Mouse (Mus musculus): ENCODE measurements around the gene Cyb5b. TPM values are rescaled to one million over a fixed set of nuclear protein-coding genes. Genes with fewer than 3 reads are reported as not detected.

Gene Cyb5b
- polyA plus RNA-seq, 1 experiment, result 0.57 TPM

DNA sequence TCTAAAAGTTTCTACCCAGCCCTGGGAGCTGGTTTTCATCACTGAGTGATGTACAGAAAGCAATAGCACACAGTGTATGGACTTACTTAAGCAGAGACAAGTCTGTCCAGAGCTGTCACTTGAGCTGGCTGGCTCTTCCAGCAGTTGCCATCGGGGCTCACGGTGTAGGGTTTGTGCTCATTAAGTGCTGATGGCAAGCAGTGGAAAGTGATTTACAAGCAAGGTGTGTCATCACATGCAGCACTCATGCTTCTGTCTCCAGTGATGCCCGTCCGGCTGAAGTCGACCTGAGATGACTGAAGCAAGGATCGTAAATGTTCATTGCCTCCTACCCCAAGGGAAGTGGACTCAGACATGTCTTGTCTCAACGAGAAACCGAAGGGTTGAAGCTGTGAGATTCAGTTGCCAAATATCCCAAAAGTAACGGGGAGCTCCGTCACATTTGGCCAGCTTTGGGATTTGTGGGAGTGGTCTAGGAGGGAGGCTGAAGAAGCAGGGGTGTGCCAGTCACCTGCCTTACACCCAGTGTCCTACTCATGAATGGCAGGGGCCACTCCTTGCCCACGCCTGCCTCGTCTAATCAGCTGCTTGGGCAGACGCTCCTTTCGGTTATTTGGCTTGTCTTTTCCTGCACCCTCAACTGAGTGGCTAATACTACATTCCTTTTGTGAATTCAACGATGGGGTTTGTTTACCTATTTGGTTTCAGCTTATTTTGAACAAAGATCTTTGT lies 36.4 kb downstream of the Cyb5b start:
- H3K27me3 ChIP-seq (ENCODE audit: control insufficient read depth), result no peaks in the 10 kb centered on the region
- peaks cover 29% of the 10 kb centered on the region for H3K36me3 ChIP-seq (ENCODE audit: control insufficient read depth)
- TF ChIP-seq TAL1 (IDR thresholded peaks at IDR 0.05; ENCODE audit: low read length), result no peak
- TF ChIP-seq GATA1 (IDR thresholded peaks at IDR 0.05; ENCODE audit: low read length), result no peak
- no peaks in the 10 kb centered on the region for H3K9me3 ChIP-seq (ENCODE audit: control insufficient read depth, low read length)
- no peak overlapping the region for H3K4me3 ChIP-seq (replicated peaks)
- H3K4me1 ChIP-seq (ENCODE audit: control insufficient read depth), result no peaks in the 10 kb centered on the region

DNA sequence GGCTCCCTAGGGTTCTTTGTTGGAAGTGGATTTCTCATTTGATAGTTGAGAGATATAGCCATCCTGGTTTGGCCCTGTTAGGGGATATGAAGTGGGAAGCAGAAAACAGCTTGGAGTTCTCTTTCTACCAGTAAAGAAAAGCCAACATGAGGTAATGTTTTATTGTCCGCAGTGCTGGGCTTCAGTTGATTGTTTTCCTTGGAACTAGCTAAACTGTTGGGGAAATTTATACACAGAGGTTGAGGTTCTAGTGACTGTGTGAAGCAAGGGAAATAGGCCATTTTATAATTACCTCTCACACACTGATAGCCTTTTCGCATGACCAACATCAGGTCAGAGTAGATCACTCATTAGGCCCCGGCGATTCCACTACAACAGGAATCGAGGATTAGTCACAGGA lies 37.2 kb downstream of the Cyb5b start:
- no peaks in the 10 kb centered on the region for H3K9me3 ChIP-seq (ENCODE audit: control insufficient read depth, low read length)
- no peaks in the 10 kb centered on the region for H3K4me1 ChIP-seq (ENCODE audit: control insufficient read depth)
- H3K27me3 ChIP-seq (ENCODE audit: control insufficient read depth), result no peaks in the 10 kb centered on the region
- H3K36me3 ChIP-seq (ENCODE audit: control insufficient read depth), result peaks cover 24% of the 10 kb centered on the region
- no peak overlapping the region for H3K4me3 ChIP-seq (replicated peaks)
- no peak for TF ChIP-seq TAL1 (IDR thresholded peaks at IDR 0.05; ENCODE audit: low read length)
- TF ChIP-seq GATA1 (IDR thresholded peaks at IDR 0.05; ENCODE audit: low read length), result no peak

GRCm38 (mm10) chr8:107192631-107193030 lies 42.2 kb downstream of the Cyb5b start:
- Histone ChIP-seq H3K4me1 (ENCODE audit: control insufficient read depth) (peaks cover 1% of the 10 kb centered on the region; the same call in 1 of the 2 replicates), H3K4me3 (replicated peaks) (no peak overlapping the region), H3K9me3 (ENCODE audit: control insufficient read depth, low read length) (no peaks in the 10 kb centered on the region), H3K27me3 (ENCODE audit: control insufficient read depth) (no peaks in the 10 kb centered on the region), H3K36me3 (ENCODE audit: control insufficient read depth) (no peaks in the 10 kb centered on the region)
- no peak for TF ChIP-seq TAL1 (IDR thresholded peaks at IDR 0.05; ENCODE audit: low read length)
- TF ChIP-seq GATA1 (IDR thresholded peaks at IDR 0.05; ENCODE audit: low read length), result no peak

- TF ChIP-seq GATA1 (IDR thresholded peaks at IDR 0.05; ENCODE audit: low read length), result no peak
- no peak for TF ChIP-seq TAL1 (IDR thresholded peaks at IDR 0.05; ENCODE audit: low read length)
- Histone ChIP-seq H3K9me3 (ENCODE audit: control insufficient read depth, low read length) (no peaks in the 10 kb centered on the region), H3K27me3 (ENCODE audit: control insufficient read depth) (no peaks in the 10 kb centered on the region), H3K4me1 (ENCODE audit: control insufficient read depth) (peaks cover 1% of the 10 kb centered on the region; the same call in 1 of the 2 replicates), H3K36me3 (ENCODE audit: control insufficient read depth) (no peaks in the 10 kb centered on the region), H3K4me3 (replicated peaks) (no peak overlapping the region)
Observed at GRCm38 (mm10) chr8:107193331-107193730, 42.9 kb downstream of the Cyb5b start.

GRCm38 (mm10) chr8:107194786-107195451 lies 44.5 kb downstream of the Cyb5b start:
- H3K4me3 ChIP-seq (replicated peaks), result no peak overlapping the region
- peaks cover 1% of the 10 kb centered on the region; the same call in 1 of the 2 replicates for H3K4me1 ChIP-seq (ENCODE audit: control insufficient read depth)
- H3K36me3 ChIP-seq (ENCODE audit: control insufficient read depth), result no peaks in the 10 kb centered on the region
- no peaks in the 10 kb centered on the region for H3K9me3 ChIP-seq (ENCODE audit: control insufficient read depth, low read length)
- no peak for TF ChIP-seq GATA1 (IDR thresholded peaks at IDR 0.05; ENCODE audit: low read length)
- TF ChIP-seq TAL1 (IDR thresholded peaks at IDR 0.05; ENCODE audit: low read length), result no peak
- no peaks in the 10 kb centered on the region for H3K27me3 ChIP-seq (ENCODE audit: control insufficient read depth)

DNA sequence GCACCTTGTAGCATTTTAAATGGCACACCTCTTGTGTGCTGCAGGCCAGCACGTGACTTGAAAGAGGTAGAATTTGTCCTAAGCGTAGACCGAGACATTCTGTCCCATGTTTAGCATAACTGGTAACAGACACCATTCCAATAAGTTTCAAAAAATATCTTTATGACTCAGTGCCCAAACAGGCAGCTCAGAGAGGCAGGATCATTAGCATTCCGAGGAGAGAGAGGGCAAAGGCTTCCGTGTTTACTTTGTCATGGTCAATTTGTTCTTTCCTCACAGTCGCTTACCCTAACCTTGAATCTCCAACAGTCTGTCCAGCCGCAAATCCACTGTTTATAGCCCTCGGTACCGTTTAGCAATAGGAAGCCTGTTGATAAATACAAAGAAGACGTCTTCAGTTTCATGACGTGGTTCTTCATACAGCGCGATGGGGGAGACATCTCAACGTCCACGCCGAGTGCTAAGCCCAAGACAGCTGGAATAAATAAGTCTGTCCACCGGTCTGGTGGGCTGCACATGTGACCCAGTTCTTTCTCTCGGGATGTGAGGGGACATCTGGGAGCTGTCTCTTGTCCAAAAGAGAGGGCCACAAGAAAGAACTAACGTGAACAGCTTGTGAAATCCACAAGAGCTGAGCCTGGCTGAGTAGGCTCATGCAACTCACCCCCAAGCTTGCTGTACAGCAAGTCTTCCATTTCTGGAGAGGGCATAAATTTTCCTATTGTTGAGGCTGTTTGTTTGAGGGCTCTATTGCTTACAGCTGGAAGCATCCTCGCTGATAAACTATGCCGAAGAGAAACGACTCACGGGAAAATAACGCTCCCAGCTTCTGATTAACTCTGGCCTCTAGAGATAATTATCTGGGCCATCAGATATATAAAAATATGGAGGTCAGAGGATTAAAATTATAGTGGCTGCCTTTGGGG lies 47.7 kb downstream of the Cyb5b start:
- no peaks in the 10 kb centered on the region for H3K4me1 ChIP-seq (ENCODE audit: control insufficient read depth)
- no peaks in the 10 kb centered on the region for H3K9me3 ChIP-seq (ENCODE audit: control insufficient read depth, low read length)
- H3K27me3 ChIP-seq (ENCODE audit: control insufficient read depth), result no peaks in the 10 kb centered on the region
- no peak overlapping the region for H3K4me3 ChIP-seq (replicated peaks)
- TF ChIP-seq GATA1 (IDR thresholded peaks at IDR 0.05; ENCODE audit: low read length) (no peak), TAL1 (IDR thresholded peaks at IDR 0.05; ENCODE audit: low read length) (no peak)
- no peaks in the 10 kb centered on the region for H3K36me3 ChIP-seq (ENCODE audit: control insufficient read depth)

DNA sequence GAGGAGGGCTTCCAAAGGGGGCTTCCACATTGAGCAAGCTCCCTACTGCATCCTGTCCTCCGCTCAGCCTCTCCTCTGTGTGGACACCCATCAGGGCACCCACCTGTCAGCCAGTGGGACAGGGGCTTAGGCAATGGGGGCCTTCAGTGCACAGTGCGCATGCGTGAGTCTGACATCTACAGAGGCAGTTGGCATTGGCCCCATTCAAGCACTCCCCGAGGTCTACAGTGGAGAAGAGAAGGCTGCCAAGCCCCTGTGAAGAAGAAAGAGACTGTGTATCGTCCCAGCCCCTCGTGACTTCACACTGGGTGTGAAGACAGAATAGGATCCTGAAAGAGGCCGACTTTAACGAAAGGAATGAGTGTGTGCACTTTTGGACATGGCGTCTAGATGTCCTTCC lies 54.7 kb downstream of the Cyb5b start:
- Histone ChIP-seq H3K27me3 (ENCODE audit: control insufficient read depth) (no peaks in the 10 kb centered on the region), H3K4me1 (ENCODE audit: control insufficient read depth) (no peaks in the 10 kb centered on the region), H3K4me3 (replicated peaks) (no peak overlapping the region), H3K9me3 (ENCODE audit: control insufficient read depth, low read length) (no peaks in the 10 kb centered on the region), H3K36me3 (ENCODE audit: control insufficient read depth) (no peaks in the 10 kb centered on the region)
- TF ChIP-seq GATA1 (IDR thresholded peaks at IDR 0.05; ENCODE audit: low read length) (no peak), TAL1 (IDR thresholded peaks at IDR 0.05; ENCODE audit: low read length) (no peak)

DNA sequence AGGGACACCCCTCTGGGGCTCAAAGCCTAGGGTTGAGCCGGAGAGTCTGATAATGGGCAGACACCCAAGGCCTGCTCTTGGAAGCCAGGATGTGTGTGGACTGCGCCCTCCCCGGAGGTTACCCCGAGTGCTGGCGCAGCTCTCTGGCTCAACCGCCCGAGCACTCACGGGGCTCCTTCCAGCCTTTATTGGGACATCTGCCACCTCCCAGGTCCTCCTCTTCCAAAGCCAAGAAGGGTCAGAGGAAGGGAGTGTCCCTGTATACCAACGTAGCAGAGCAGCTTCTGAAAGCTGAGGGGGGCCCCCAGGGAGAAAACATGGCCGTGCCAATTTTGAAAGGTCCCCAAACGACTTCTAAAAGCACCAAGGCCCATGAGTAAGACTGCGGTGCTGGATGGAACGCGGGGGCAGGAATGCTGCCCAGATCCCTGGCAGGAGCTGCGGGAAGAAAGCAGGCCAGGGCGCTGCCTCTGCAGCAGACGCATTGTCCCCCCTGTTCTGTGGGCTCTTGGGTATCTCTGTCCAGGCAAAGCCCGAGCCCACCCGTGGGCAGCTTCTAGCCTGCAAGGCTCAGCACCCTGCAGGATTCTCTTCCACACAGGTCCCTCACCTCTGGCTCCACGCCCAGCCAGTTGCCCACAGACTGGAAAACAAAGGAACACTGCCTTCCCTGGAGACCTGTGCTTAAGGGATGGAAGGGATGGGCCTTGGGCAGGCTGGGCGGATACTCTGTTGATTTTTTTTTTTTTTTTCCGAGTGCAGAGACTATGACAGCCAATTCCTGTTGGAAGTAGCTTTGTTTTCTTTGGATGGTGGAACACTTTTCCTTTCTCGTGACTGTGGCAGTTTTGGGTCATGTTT lies 55.5 kb downstream of the Cyb5b start:
- no peaks in the 10 kb centered on the region for H3K4me1 ChIP-seq (ENCODE audit: control insufficient read depth)
- TF ChIP-seq TAL1 (IDR thresholded peaks at IDR 0.05; ENCODE audit: low read length) (no peak), GATA1 (IDR thresholded peaks at IDR 0.05; ENCODE audit: low read length) (no peak)
- no peaks in the 10 kb centered on the region for H3K9me3 ChIP-seq (ENCODE audit: control insufficient read depth, low read length)
- no peaks in the 10 kb centered on the region for H3K36me3 ChIP-seq (ENCODE audit: control insufficient read depth)
- H3K27me3 ChIP-seq (ENCODE audit: control insufficient read depth), result no peaks in the 10 kb centered on the region
- no peak overlapping the region for H3K4me3 ChIP-seq (replicated peaks)

Data from erythroblast, embryonic 14.5 days (primary cell).